9 mouse cellular contexts compared by ENCODE assay signal in genomic region chr19:15946663-15947062, GRCm38 (mm10). TPM values are rescaled to one million over a fixed set of nuclear protein-coding genes. Genes with fewer than 3 reads are reported as not detected.
DNase-seq lines count a peak whose midpoint lies in the region; ATAC-seq lines count a peak whose summit lies in the region.
"Had no signal": no experiment of that assay in that cellular context is flagged by ENCODE, and none has a peak within 500 bp of the region (broad histone marks: within the 10 kb centered on the region; RNA-seq: fewer than 3 reads in every experiment).

No protein-coding gene starts in this region.

- ATAC-seq in cerebellum, adult (ENCODE audit: insufficient number of reproducible peaks, low FRiP score, low TSS enrichment) = no peak

- peak; percentile 45 for DNase-seq in adrenal gland, postnatal 10 days
- DNase-seq in adrenal gland, postnatal 4 days (ENCODE audit: low spot score in 2 of 2) = no peak
- DNase-seq in 3T3-L1 (ENCODE audit: low read depth, low spot score) = peak; percentile 85
- DNase-seq in brain, adult 2 months (ENCODE audit: low read depth, low spot score) = peak; percentile 60
- peak; percentile 33 for DNase-seq in kidney, postnatal 14 days
- no peak for DNase-seq in left cerebral cortex, postnatal 4 days
- DNase-seq in gastrocnemius, postnatal 36 days = no peak
- DNase-seq: right cerebral cortex, postnatal 14 days had no signal

- intact Hi-C loops in left cerebral cortex, postnatal 4 days (cut with DNase I) = no loop called here
- intact Hi-C loops in gastrocnemius, postnatal 36 days (cut with DNase I) = no loop called here

RNA-seq across cellular contexts. Expression of gene Psat1, which starts 0.5 kb away (rescaled TPM):
- 100 to 1,000 TPM in 1 of 2 experiments, 10 to 100 TPM in 1; 60.7 to 140 TPM for total RNA-seq in adrenal gland, postnatal 10 days (2021)
- total RNA-seq in adrenal gland, postnatal 4 days (2021) = 10 to 100 TPM; 63.3 to 69.9 TPM
- 10 to 100 TPM; 59.7 to 65.9 TPM for total RNA-seq in left cerebral cortex, postnatal 4 days (2021)
- 1 to 10 TPM; 2.9 to 3.0 TPM for total RNA-seq in gastrocnemius, postnatal 36 days (2021)

RNA-seq across cellular contexts. Expression of gene Cep78, which starts 38.1 kb away (rescaled TPM):
- 10 to 100 TPM; 11.2 to 11.5 TPM for total RNA-seq in adrenal gland, postnatal 10 days (2021)
- 10 to 100 TPM; 16.2 to 17.2 TPM for total RNA-seq in adrenal gland, postnatal 4 days (2021)
- total RNA-seq in left cerebral cortex, postnatal 4 days (2021) = 10 to 100 TPM; 21.2 to 21.5 TPM
- total RNA-seq in gastrocnemius, postnatal 36 days (2021) = 1 to 10 TPM; 2.0 to 2.1 TPM

Comparison
In these comparisons a context has a peak if more than half of its experiments do, and no peak if none do; other contexts are left out.
1. DNase-seq: peak in adrenal gland, postnatal 10 days (single experiment), 3T3-L1 (single experiment), brain, adult 2 months (single experiment) and kidney, postnatal 14 days (single experiment); none in adrenal gland, postnatal 4 days (0 of 2), left cerebral cortex, postnatal 4 days (single experiment) and gastrocnemius, postnatal 36 days (0 of 2).
2. RNA of gene Psat1, which starts 0.5 kb away (total RNA-seq): 60.7 to 140 TPM in adrenal gland, postnatal 10 days, 63.3 to 69.9 TPM in adrenal gland, postnatal 4 days and 59.7 to 65.9 TPM in left cerebral cortex, postnatal 4 days; 2.9 to 3.0 TPM in gastrocnemius, postnatal 36 days; every median in the first group is over 10 times any median in the second.